Mouse (Mus musculus) ES-Bruce4 (cell line): ENCODE results near the gene Cit.

ENCODE experiments used
- CTCF ChIP-seq: IDR thresholded peaks from one replicate; pipeline ENCODE4 v1.8.1; 2011; ENCODE audit warnings: low read depth, low read length
- POLR2A ChIP-seq: IDR thresholded peaks from one replicate; pipeline ENCODE4 v1.8.1; 2011; ENCODE audit warnings: low read length; ENCODE audit not compliant: insufficient read depth

DNA sequence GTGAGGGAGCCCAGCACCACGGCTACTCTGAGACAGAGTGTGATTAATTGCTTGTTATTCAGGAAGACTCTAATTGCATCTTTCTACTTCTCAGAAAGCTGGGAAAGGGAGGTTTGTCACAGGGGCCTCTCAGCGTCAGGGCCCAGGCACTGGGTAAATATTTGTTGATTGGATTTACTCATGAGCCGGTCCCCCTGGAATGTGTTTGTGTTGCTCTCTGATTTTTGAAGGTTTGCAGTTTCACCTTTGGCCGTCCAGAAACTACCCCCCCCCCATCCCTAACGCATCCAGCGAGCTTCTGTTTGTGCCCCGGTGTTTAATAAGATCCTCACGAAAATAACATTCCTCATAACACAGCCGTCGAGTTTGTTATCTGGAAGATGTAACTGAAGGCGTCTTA, 65.4 kb downstream of the Cit start:
- TF ChIP-seq CTCF: no peak
- no peak for TF ChIP-seq POLR2A
